ENCODE assay signal across 17 mouse cellular contexts in genomic region chr8:64473276-64473675, GRCm38 (mm10).
"Had no signal": no experiment of that assay in that cellular context is flagged by ENCODE, and none has a peak within 500 bp of the region (broad histone marks: within the 10 kb centered on the region; RNA-seq: fewer than 3 reads in every experiment).

No protein-coding gene starts in this region.

- H3K27ac ChIP-seq: lung, embryonic 15.5 days; macrophage; midbrain, embryonic 13.5 days; midbrain, embryonic 15.5 days; neural tube, embryonic 12.5 days; stomach, embryonic 15.5 days; stomach, postnatal 0 days had no signal

- DNase-seq: lung, adult 2 months; lung, postnatal 14 days; lung, postnatal 36 days; right cerebral cortex, postnatal 14 days; thymus, adult 2 months; thymus, postnatal 25 days; thymus, postnatal 4 days had no signal

- H3K36me3 ChIP-seq: lung, embryonic 15.5 days; midbrain, embryonic 13.5 days; midbrain, embryonic 15.5 days; neural tube, embryonic 12.5 days; stomach, embryonic 15.5 days had no signal

- H3K9me3 ChIP-seq: lung, embryonic 15.5 days; midbrain, embryonic 13.5 days; midbrain, embryonic 15.5 days; neural tube, embryonic 12.5 days; stomach, embryonic 15.5 days had no signal

- ATAC-seq: lung, postnatal 0 days; midbrain, embryonic 15.5 days had no signal

- H3K4me3 ChIP-seq: lung, embryonic 15.5 days; megakaryocyte, embryonic 14.5 days; midbrain, embryonic 13.5 days; midbrain, embryonic 15.5 days; neural tube, embryonic 12.5 days; stomach, embryonic 15.5 days had no signal

- H3K4me2 ChIP-seq: lung, embryonic 15.5 days; midbrain, embryonic 11.5 days; midbrain, embryonic 13.5 days; midbrain, embryonic 15.5 days; neural tube, embryonic 12.5 days; stomach, embryonic 15.5 days had no signal

- H3K27me3 ChIP-seq: lung, embryonic 15.5 days; megakaryocyte, embryonic 14.5 days; midbrain, embryonic 13.5 days; midbrain, embryonic 15.5 days; neural tube, embryonic 12.5 days; stomach, embryonic 15.5 days had no signal

- H3K4me1 ChIP-seq: lung, embryonic 15.5 days; megakaryocyte, embryonic 14.5 days; midbrain, embryonic 13.5 days; midbrain, embryonic 15.5 days; neural tube, embryonic 12.5 days; stomach, embryonic 15.5 days had no signal

- H3K9ac ChIP-seq: lung, embryonic 15.5 days; midbrain, embryonic 13.5 days; midbrain, embryonic 15.5 days; neural tube, embryonic 12.5 days; stomach, embryonic 15.5 days had no signal
